Mouse (Mus musculus) forebrain, embryonic 11.5 days (tissue): Measurements from ENCODE around the gene Suclg2. TPM values are rescaled to one million over a fixed set of nuclear protein-coding genes. Genes with fewer than 3 reads are reported as not detected.

Source experiments
- ATAC-seq: fragments of 200-750 bp; cut with Nextera tagmentation; replicated peaks from 2 replicates; pipeline ENCODE4 v1.8.0; 2017; ENCODE audit warnings: moderate TSS enrichment; ENCODE audit not compliant: low FRiP score
- DNase-seq: peaks from one replicate; pipeline ENCODE4 v3.0.0-alpha.2; 2017; ENCODE audit warnings: low spot score
- H3K27ac ChIP-seq: fragments of 300-500 bp; sonication (generic); 2 replicates; pipeline ENCODE4 v1.5.1; 2014; ENCODE audit warnings: low read depth, low read length
- H3K27me3 ChIP-seq: fragments of 300-500 bp; sonication (generic); 2 replicates; pipeline ENCODE4 v1.6.1; 2014; ENCODE audit warnings: mild to moderate bottlenecking, low read length, mixed read lengths; ENCODE audit not compliant: control insufficient read depth, insufficient read depth
- H3K36me3 ChIP-seq: fragments of 300-500 bp; sonication (generic); 2 replicates; pipeline ENCODE4 v1.6.1; 2014; ENCODE audit warnings: mild to moderate bottlenecking, low read length, moderate library complexity, mixed read lengths; ENCODE audit not compliant: control insufficient read depth, insufficient read depth
- H3K4me1 ChIP-seq: fragments of 300-500 bp; sonication (generic); replicated peaks from 2 replicates; pipeline ENCODE4 v1.6.1; 2014; ENCODE audit warnings: low read length, mixed read lengths; ENCODE audit not compliant: control insufficient read depth, insufficient read depth
- H3K4me2 ChIP-seq: fragments of 300-500 bp; sonication (generic); 2 replicates; pipeline ENCODE4 v1.6.1; 2014; ENCODE audit warnings: low read depth, mild to moderate bottlenecking, low read length, moderate library complexity, mixed read lengths; ENCODE audit not compliant: severe bottlenecking
- H3K4me3 ChIP-seq: fragments of 300-500 bp; sonication (generic); 2 replicates; pipeline ENCODE4 v1.5.1; 2014; ENCODE audit warnings: low read depth, low read length
- H3K9ac ChIP-seq: fragments of 300-500 bp; sonication (generic); 2 replicates; pipeline ENCODE4 v1.6.1; 2014; ENCODE audit warnings: low read length
- H3K9me3 ChIP-seq: fragments of 300-500 bp; sonication (generic); 2 replicates; pipeline ENCODE4 v1.6.1; 2016; ENCODE audit warnings: low read length, mixed read lengths; ENCODE audit not compliant: control insufficient read depth
- WGBS: fragments of 180-500 bp; shearing (Covaris S2); extraction: QIAGEN DNeasy Blood & Tissue Kit; methylation state at CpG from one replicate; pipeline ENCODE4 v1.1.7; 2014; 5-methylcytosine and 5-hydroxymethylcytosine counted together
- polyA plus RNA-seq: library from polyadenylated mRNA; unstranded; fragments of >200 nt; fragmentation: Nextera tagmentation; extraction: Ambion mirVana; gene quantifications from 2 replicates; pipeline ENCODE4 v1.2.1, GENCODE M21; 2014

Gene Suclg2
- polyA plus RNA-seq, 1 experiment from 2014 or later: 52.9 TPM

DNA sequence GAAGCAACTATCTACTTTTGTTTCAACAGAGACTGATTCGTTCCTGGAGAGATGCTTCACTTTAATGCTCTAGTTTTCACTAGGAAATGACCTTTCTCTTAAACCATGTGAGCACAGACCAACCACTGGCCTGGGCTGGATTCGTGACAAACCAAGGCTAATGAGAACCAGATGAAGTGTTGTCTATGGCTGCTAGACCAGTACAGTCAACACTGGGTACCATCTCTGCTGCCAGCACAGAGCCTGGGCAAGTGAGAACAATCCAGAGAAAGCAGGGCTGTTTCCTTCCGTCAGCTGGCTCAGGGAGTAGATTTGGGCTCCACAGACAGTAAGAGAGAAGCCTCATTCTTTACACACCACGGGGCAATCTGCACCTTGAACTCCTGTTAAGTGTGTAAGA is 143.1 kb downstream of the Suclg2 start:
- peaks cover 2% of the 10 kb centered on the region; the same call in 1 of the 2 replicates for H3K27me3 ChIP-seq
- no peaks in the 10 kb centered on the region for H3K9me3 ChIP-seq
- no peak for ATAC-seq
- H3K36me3 ChIP-seq: no peaks in the 10 kb centered on the region
- no peak overlapping the region for H3K4me3 ChIP-seq
- peaks cover 9% of the 10 kb centered on the region for H3K4me1 ChIP-seq
- WGBS: 17% methylated on average over 4 of the region's 4 CpGs
- no peak overlapping the region for H3K4me2 ChIP-seq
- no peak overlapping the region for H3K27ac ChIP-seq
- H3K9ac ChIP-seq: no peak overlapping the region
- no peak for DNase-seq

DNA sequence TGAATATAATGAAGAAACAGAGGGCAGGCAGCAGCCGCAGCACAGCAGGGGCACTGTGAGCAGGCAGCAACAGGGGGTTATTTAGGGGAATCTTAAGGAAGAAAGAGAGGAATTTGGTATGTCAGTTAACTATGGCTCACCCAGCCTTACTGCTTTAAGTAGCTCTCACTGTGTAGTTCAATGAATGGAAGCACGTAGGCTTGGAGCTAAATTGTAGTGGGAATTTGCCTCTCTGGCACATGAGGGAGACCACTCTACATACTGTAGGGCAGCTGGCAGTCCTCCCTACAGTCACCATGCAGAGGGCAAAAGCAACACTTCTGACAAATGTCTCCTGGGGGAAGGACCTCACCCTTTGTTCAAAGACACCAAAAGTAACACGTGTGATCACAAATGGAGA is 143.7 kb downstream of the Suclg2 start:
- 0 out of 2 replicates have a peak overlapping the region, but pooled peaks have one; percentile 21 for H3K27ac ChIP-seq
- DNase-seq (no peak), ATAC-seq (peak; percentile 79)
- H3K36me3 ChIP-seq: no peaks in the 10 kb centered on the region
- H3K9me3 ChIP-seq: no peaks in the 10 kb centered on the region
- 4% methylated on average over 3 of the region's 3 CpGs for WGBS
- H3K4me3 ChIP-seq: no peak overlapping the region
- no peak overlapping the region for H3K9ac ChIP-seq
- H3K4me2 ChIP-seq: no peak overlapping the region
- peaks cover 2% of the 10 kb centered on the region; the same call in 1 of the 2 replicates for H3K27me3 ChIP-seq
- peaks cover 9% of the 10 kb centered on the region for H3K4me1 ChIP-seq

DNA sequence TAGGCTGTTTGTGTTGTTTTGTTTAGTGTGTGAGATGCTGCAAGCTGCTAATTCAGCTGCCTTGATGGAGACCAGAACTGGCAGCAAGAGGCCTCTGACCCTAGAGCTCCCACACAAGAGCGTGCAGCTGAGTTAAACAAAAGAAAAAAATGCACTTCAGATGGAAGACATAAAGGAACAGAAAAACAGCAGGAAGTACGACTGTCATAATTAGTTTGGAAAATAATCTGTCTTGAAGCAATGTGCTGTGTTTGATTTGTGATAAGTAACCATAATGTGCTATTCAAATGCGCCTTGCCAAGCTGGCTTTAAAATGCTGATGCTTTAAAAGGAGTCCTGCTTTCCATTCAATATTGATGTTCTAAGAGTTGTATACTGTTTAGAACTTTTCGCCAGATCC is 144.2 kb downstream of the Suclg2 start:
- 12% methylated on average over 4 of the region's 4 CpGs for WGBS
- Histone ChIP-seq H3K4me3 (no peak overlapping the region), H3K36me3 (no peaks in the 10 kb centered on the region), H3K4me1 (peaks cover 9% of the 10 kb centered on the region), H3K9ac (no peak overlapping the region), H3K9me3 (no peaks in the 10 kb centered on the region), H3K27me3 (peaks cover 2% of the 10 kb centered on the region; the same call in 1 of the 2 replicates), H3K4me2 (no peak overlapping the region), H3K27ac (no peak overlapping the region)
- DNase-seq (no peak), ATAC-seq (peak; percentile 49)

DNA sequence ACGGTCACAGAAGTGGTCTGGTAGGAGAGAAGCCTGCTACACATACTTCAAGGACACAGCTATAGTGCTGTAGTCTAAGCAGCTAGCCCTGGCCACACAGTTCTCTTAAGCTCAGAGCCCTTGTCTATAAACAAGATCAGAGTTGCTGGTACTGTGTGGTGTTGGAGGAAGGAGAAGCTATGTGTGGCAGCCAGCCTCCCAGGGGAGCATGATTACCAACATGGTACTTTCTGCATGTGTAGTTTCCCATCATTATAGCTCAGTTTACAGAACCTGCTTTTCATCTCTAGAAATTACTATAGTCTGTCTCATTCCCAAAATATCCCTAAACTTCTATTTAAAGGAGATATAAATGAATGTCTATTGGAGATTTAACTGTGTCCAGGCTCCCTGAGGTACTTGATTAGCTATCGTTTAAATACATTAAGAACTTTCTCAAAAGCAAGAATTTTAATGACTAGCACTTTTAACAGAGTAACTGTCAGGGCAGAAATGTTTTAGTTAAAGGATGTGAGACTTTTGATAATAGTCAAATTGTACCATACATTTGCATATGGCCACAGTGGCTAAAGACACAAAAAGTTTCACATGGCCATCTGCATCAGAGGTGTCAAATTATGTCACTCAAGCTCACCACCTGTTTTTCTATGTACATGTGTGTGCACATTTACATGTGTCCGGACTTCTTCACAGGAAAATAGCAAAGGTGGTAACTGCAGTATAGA is 145.4 kb downstream of the Suclg2 start:
- WGBS: 80% methylated on average over 3 of the region's 3 CpGs
- no peak overlapping the region for H3K9ac ChIP-seq
- H3K27ac ChIP-seq: no peak overlapping the region
- no peaks in the 10 kb centered on the region for H3K9me3 ChIP-seq
- ATAC-seq: no peak
- no peaks in the 10 kb centered on the region for H3K36me3 ChIP-seq
- H3K4me3 ChIP-seq: no peak overlapping the region
- H3K4me2 ChIP-seq: no peak overlapping the region
- DNase-seq: no peak
- peaks cover 2% of the 10 kb centered on the region; the same call in 1 of the 2 replicates for H3K27me3 ChIP-seq
- peaks cover 9% of the 10 kb centered on the region for H3K4me1 ChIP-seq

DNA sequence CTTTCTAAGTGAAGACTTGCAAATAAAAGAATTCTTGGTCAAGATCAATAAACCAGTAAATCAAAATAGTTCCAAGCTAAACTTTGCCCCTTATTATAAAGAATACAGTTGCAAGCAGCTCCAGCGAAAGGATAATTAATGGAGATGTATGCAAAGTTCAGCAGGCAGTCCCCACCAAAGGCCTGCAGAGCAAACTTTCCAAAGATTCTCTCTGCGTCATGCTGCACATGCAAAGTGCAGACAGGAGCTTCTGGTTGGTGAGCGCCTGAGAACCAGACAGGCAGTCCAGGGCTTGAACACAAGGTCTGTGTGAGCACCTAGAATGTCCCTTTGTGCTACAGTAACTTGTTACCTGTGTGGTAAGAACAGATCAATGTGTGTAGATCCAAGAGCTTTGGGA is 147.0 kb downstream of the Suclg2 start:
- Histone ChIP-seq H3K36me3 (no peaks in the 10 kb centered on the region), H3K4me1 (peaks cover 9% of the 10 kb centered on the region), H3K4me3 (no peak overlapping the region), H3K27me3 (peaks cover 2% of the 10 kb centered on the region; the same call in 1 of the 2 replicates), H3K27ac (no peak overlapping the region), H3K9me3 (no peaks in the 10 kb centered on the region), H3K9ac (no peak overlapping the region), H3K4me2 (no peak overlapping the region)
- WGBS: 50% methylated on average over 3 of the region's 3 CpGs
- ATAC-seq (no peak), DNase-seq (no peak)

DNA sequence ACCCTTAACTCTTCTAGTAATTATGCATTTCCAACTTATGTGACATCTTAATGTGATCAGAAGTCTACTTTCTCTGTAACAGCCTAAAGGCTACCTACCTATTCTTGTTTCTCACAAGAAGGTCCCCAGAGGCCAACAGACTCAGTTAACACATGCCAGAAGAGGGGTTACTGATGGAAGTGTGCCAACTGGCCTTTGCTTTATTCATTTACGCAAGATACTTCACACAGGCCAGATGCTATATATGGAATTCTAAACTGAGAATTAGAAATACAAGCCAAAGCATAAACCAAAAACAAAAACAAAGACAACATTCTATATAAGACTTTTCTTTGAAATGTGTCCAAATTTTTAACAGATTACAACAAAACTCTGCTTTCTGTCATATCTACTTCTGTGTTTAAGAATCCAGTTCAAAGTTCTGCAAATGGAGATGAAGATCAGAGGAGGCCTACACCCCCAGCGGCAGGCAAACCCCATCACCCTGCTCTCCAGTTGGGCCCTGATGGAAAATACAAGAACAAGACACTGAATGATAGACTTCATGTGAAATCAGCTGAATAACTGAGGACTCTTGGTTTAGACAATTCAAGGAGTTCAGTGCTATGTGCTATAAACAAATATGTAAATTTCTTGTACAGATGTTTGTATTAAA is 155.1 kb downstream of the Suclg2 start:
- Histone ChIP-seq H3K4me2 (no peak overlapping the region), H3K4me1 (no peaks in the 10 kb centered on the region), H3K4me3 (no peak overlapping the region), H3K9ac (no peak overlapping the region), H3K27me3 (no peaks in the 10 kb centered on the region), H3K27ac (no peak overlapping the region), H3K36me3 (no peaks in the 10 kb centered on the region), H3K9me3 (no peaks in the 10 kb centered on the region)
- DNase-seq (no peak), ATAC-seq (no peak)
- WGBS: 88% methylated on average over 2 of the region's 2 CpGs

DNA sequence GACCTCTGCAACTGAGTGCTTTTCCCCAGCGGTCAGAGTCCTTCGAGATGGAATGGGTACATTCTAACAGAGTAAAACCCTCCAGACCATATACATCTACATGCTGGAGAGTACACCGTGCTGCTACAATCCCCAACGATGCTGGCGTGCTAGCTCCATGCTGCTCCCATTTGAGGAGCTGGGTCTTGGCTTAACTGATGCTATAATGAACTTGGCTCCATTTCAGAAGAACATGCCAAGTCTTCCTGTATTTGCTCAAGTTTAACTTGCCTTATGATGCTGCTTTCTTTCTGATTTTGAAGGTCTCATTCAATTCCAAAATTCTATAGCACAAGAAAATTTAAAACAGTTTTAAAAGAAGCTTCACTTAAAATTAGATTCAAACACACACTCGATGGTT is 162.3 kb downstream of the Suclg2 start:
- 88% methylated on average over 6 of the region's 6 CpGs for WGBS

DNA sequence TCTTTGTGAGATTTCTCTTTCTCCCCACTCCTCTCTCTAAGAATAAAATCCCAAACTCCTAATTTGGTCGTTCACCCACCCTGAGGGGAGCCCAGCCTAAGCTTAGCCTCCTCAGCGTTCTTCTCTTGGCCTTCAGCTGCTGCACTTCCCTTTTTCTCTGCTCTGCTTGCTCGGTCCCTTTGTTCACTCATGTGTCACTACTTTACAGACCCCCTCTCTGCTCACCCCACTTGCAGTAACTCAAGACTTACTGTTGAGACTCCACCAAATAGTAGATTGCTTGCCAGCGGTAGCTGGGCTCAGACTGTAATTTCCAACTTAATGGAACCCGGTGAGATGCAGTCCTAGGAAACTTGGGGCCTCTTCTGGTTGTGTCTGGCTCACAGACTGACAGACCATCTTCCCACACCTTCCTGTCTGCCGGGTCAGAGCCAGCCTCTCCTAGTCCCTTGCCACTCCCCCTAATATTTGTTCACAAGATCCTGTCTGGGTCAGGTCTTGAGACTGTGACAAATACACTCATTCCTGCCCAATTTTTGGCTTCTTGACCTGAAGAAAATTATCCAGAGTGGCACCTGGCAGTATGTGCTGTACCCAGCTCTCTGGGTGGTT is 166.2 kb downstream of the Suclg2 start:
- H3K36me3 ChIP-seq: no peaks in the 10 kb centered on the region
- DNase-seq (no peak), ATAC-seq (no peak)
- no peaks in the 10 kb centered on the region for H3K9me3 ChIP-seq
- no peak overlapping the region for H3K9ac ChIP-seq
- H3K27me3 ChIP-seq: no peaks in the 10 kb centered on the region
- H3K4me2 ChIP-seq: no peak overlapping the region
- no peak overlapping the region for H3K4me3 ChIP-seq
- 66% methylated on average over 6 of the region's 6 CpGs for WGBS
- no peak overlapping the region for H3K27ac ChIP-seq
- H3K4me1 ChIP-seq: no peaks in the 10 kb centered on the region

More for the DNA sequence above, 162.3 kb downstream of the Suclg2 start:
- DNase-seq (no peak), ATAC-seq (no peak)
- Histone ChIP-seq H3K36me3 (no peaks in the 10 kb centered on the region), H3K9me3 (no peaks in the 10 kb centered on the region), H3K4me1 (no peaks in the 10 kb centered on the region), H3K27ac (no peak overlapping the region), H3K27me3 (no peaks in the 10 kb centered on the region), H3K4me3 (no peak overlapping the region), H3K4me2 (no peak overlapping the region), H3K9ac (no peak overlapping the region)
